Mouse (Mus musculus) heart, embryonic 16.5 days (tissue): ENCODE data around the gene Msl2. TPM values are rescaled to one million over a fixed set of nuclear protein-coding genes. Genes with fewer than 3 reads are reported as not detected.

Experiments used
- polyA plus RNA-seq: library from polyadenylated mRNA; unstranded; fragments of >200 nt; fragmentation: Nextera tagmentation; extraction: Ambion mirVana; gene quantifications from 2 replicates; pipeline ENCODE4 v1.2.1, GENCODE M21; 2015

Msl2 gene
- polyA plus RNA-seq, 1 experiment from 2014 or later, result 2.9 TPM

Other genes with a start within 250 kb of the Msl2 start
- 24.9 and 25.2 TPM in 2 replicates for gene Pccb, start 39.2 kb upstream of the Msl2 start, polyA plus RNA-seq
- 88.0 and 92.6 TPM in 2 replicates for gene Ppp2r3a, start 177.7 kb downstream of the Msl2 start, polyA plus RNA-seq